Mouse (Mus musculus): Measurements from ENCODE around the gene Dchs2.

- no peak for TF ChIP-seq CTCF (conservative IDR thresholded peaks at IDR 0.05 in 1 of 2, IDR thresholded peaks at IDR 0.05 in 1 of 2; ENCODE audit: low read depth in 2 of 2, low read length in 2 of 2)
- no peak for TF ChIP-seq GABPA (IDR thresholded peaks at IDR 0.05; ENCODE audit: insufficient replicate concordance, low read depth, low read length)
These were observed 246.6 kb downstream of the Dchs2 start for GRCm38 (mm10) chr3:83374333-83374732.

All from CH12.LX (cell line).